Comparison of ENCODE assay signal across 22 mouse cellular contexts in genomic region chr8:7575641-7576040, GRCm38 (mm10).
DNase-seq lines count a peak whose midpoint lies in the region; ATAC-seq and TF ChIP-seq lines count a peak whose summit lies in the region.
"Had no signal": no experiment of that assay in that cellular context is flagged by ENCODE, and none has a peak within 500 bp of the region (broad histone marks: within the 10 kb centered on the region; RNA-seq: fewer than 3 reads in every experiment).

No protein-coding gene starts in this region.

- ATAC-seq in embryonic facial prominence, embryonic 11.5 days (replicated peaks; ENCODE audit: insufficient number of reproducible peaks, low FRiP score, low TSS enrichment, low read depth), result no peak
- ATAC-seq in forebrain, embryonic 16.5 days, result peak; percentile 64
- ATAC-seq: activated CD4-positive, CD25-positive, alpha-beta regulatory T cell, adult 4 months; CD4-positive, CD25-positive, alpha-beta regulatory T cell, adult 4 months; intestine, embryonic 15.5 days had no signal

- no peak for TF ChIP-seq CTCF in layer of hippocampus, adult 2 months (conservative IDR thresholded peaks at IDR 0.05)

- H3K27me3 ChIP-seq in embryonic facial prominence, embryonic 11.5 days (ENCODE audit: control insufficient read depth, insufficient read depth, low read length), result no peaks in the 10 kb centered on the region
- no peaks in the 10 kb centered on the region for H3K27me3 ChIP-seq in forebrain, embryonic 16.5 days (replicated peaks; ENCODE audit: control insufficient read depth, insufficient read depth, low read length)
- H3K27me3 ChIP-seq: embryonic facial prominence, embryonic 15.5 days; hindbrain, embryonic 12.5 days; intestine, embryonic 15.5 days; liver, embryonic 15.5 days had no signal

- H3K9me3 ChIP-seq in embryonic facial prominence, embryonic 11.5 days (replicated peaks; ENCODE audit: control insufficient read depth, low read length), result no peaks in the 10 kb centered on the region
- no peaks in the 10 kb centered on the region for H3K9me3 ChIP-seq in forebrain, embryonic 16.5 days (ENCODE audit: control insufficient read depth, low read length)
- H3K9me3 ChIP-seq: embryonic facial prominence, embryonic 15.5 days; hindbrain, embryonic 12.5 days; intestine, embryonic 15.5 days; liver, embryonic 15.5 days had no signal

- H3K9ac ChIP-seq in embryonic facial prominence, embryonic 11.5 days (replicated peaks; ENCODE audit: low read length), result no peak overlapping the region
- no peak overlapping the region for H3K9ac ChIP-seq in forebrain, embryonic 16.5 days (replicated peaks; ENCODE audit: low read depth, low read length)
- H3K9ac ChIP-seq: embryonic facial prominence, embryonic 15.5 days; hindbrain, embryonic 12.5 days; intestine, embryonic 15.5 days; liver, embryonic 15.5 days had no signal

- H3K27ac ChIP-seq in embryonic facial prominence, embryonic 11.5 days (replicated peaks; ENCODE audit: low read depth, low read length), result no peak overlapping the region
- H3K27ac ChIP-seq in forebrain, embryonic 16.5 days (ENCODE audit: low read length), result no peak overlapping the region
- H3K27ac ChIP-seq in layer of hippocampus, adult 2 months, result no peak overlapping the region
- H3K27ac ChIP-seq: embryonic facial prominence, embryonic 15.5 days; hindbrain, embryonic 12.5 days; intestine, embryonic 15.5 days; liver, embryonic 15.5 days; macrophage had no signal

- no peak overlapping the region for H3K4me2 ChIP-seq in embryonic facial prominence, embryonic 11.5 days (ENCODE audit: low read depth, low read length)
- no peak overlapping the region for H3K4me2 ChIP-seq in forebrain, embryonic 16.5 days (ENCODE audit: low read length)
- H3K4me2 ChIP-seq: embryonic facial prominence, embryonic 15.5 days; heart, embryonic 11.5 days; hindbrain, embryonic 12.5 days; intestine, embryonic 15.5 days; liver, embryonic 15.5 days had no signal

- H3K36me3 ChIP-seq in embryonic facial prominence, embryonic 11.5 days (replicated peaks; ENCODE audit: control insufficient read depth, insufficient read depth, low read depth, low read length), result no peaks in the 10 kb centered on the region
- H3K36me3 ChIP-seq in forebrain, embryonic 16.5 days (ENCODE audit: control insufficient read depth, insufficient read depth), result no peaks in the 10 kb centered on the region
- H3K36me3 ChIP-seq: embryonic facial prominence, embryonic 15.5 days; hindbrain, embryonic 12.5 days; intestine, embryonic 15.5 days; liver, embryonic 15.5 days had no signal

- no peaks in the 10 kb centered on the region for H3K4me1 ChIP-seq in embryonic facial prominence, embryonic 11.5 days (ENCODE audit: control insufficient read depth, insufficient read depth, low read length)
- H3K4me1 ChIP-seq in forebrain, embryonic 16.5 days (replicated peaks; ENCODE audit: control insufficient read depth, insufficient read depth, low read length), result no peaks in the 10 kb centered on the region
- H3K4me1 ChIP-seq: embryonic facial prominence, embryonic 15.5 days; hindbrain, embryonic 12.5 days; intestine, embryonic 15.5 days; liver, embryonic 15.5 days had no signal

- DNase-seq in cerebellum, postnatal 10 days, result peak; percentile 6 to 11
- no peak for DNase-seq in cerebellum, adult 18-20 months
- DNase-seq in Muller cell, postnatal 12 days (ENCODE audit: inconsistent ontology term), result peak; percentile 16
- peak; percentile 31 for DNase-seq in embryonic facial prominence, embryonic 11.5 days (ENCODE audit: low spot score)
- no peak for DNase-seq in adrenal gland, postnatal 10 days
- DNase-seq in spleen, postnatal 36 days (ENCODE audit: low spot score in 2 of 2), result no peak
- DNase-seq in layer of hippocampus, adult 2 months (ENCODE audit: low spot score in 2 of 2), result no peak
- DNase-seq: adrenal gland, postnatal 14 days; cerebellum, adult 2 months; heart, postnatal 10 days; kidney, postnatal 4 days; layer of hippocampus, postnatal 36 days; thymus, postnatal 25 days had no signal

- no peak overlapping the region for H3K4me3 ChIP-seq in embryonic facial prominence, embryonic 11.5 days (ENCODE audit: low read depth, low read length)
- no peak overlapping the region for H3K4me3 ChIP-seq in forebrain, embryonic 16.5 days (replicated peaks; ENCODE audit: low read length)
- no peak overlapping the region for H3K4me3 ChIP-seq in layer of hippocampus, adult 2 months
- H3K4me3 ChIP-seq: embryonic facial prominence, embryonic 15.5 days; hindbrain, embryonic 12.5 days; intestine, embryonic 15.5 days; liver, embryonic 15.5 days had no signal

- 21% methylated on average over 3 of the region's 3 CpGs for WGBS in embryonic facial prominence, embryonic 11.5 days
- WGBS in forebrain, embryonic 16.5 days, result 6% methylated on average over 3 of the region's 3 CpGs

Comparison
In these comparisons a context has a peak if more than half of its experiments do, and no peak if none do; other contexts are left out.
1. DNase-seq: peak in cerebellum, postnatal 10 days (2 of 2), Muller cell, postnatal 12 days (single experiment) and embryonic facial prominence, embryonic 11.5 days (single experiment); none in cerebellum, adult 18-20 months (0 of 2), adrenal gland, postnatal 10 days (single experiment), spleen, postnatal 36 days (0 of 2) and layer of hippocampus, adult 2 months (0 of 2).